Mouse (Mus musculus): ENCODE data around the gene Ascc2. TPM values are rescaled to one million over a fixed set of nuclear protein-coding genes. Genes with fewer than 3 reads are reported as not detected.

Gene Ascc2
- polyA plus RNA-seq, 2 experiments = 32.6 to 33.3 TPM

DNA sequence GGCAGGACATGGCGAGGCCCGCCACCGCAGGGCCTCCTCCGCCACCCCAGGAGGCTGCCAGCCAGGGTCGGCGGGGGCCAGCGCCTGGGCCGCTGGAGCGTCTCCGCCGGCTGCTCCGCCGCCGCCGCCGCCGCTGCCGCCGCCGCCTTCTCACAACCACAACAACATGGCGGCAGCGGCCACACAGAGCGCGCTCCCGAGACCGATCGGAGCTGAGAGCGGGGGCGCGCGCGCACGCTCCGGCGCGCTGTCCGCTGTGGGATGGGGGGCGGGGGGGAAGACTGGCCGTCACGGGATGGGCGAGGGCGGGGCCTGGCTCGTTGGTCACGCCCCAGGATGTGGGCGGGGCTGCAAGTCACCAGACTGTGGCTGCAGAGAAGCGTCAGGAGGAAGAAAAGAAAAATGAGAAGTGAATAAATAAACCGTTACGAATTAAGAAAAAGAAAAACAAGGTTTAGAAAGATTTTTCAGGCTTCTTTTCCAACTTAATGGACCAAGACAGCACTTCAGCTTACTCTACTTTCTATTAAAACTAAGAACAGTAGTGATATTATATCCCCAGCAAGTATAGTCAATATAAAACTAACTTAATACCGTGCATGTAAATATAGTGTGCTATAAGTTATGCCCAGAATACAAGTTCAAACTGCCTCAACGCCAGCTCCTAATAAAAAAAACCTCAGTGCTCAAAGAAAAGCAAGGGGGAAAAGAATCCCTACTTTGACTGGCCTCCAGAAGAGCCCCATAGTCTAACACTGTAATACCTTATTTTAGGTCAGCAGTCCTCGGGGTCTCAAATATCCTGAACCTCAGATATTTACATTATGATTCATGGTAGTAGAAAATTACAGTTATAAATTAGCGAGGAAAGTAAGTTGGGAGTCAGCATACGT, 42.7 kb upstream of the Ascc2 start, which contains the start of gene Mtmr3:
TSS of gene Mtmr3 (minus strand) at position 256 of the 893 bp plus-strand sequence.
- Histone ChIP-seq H3K9me3 (ENCODE audit: control insufficient read depth, low read length) (no peaks in the 10 kb centered on the region), H3K4me3 (replicated peaks; ENCODE audit: low read length) (peak within 1 kb of the TSS; percentile 97), H3K27me3 (ENCODE audit: control insufficient read depth, insufficient read depth, low read length) (no peaks in the 10 kb centered on the region), H3K4me1 (ENCODE audit: control insufficient read depth, insufficient read depth, low read length) (peaks cover 10% of the 10 kb centered on the region), H3K27ac (replicated peaks; ENCODE audit: low read depth, low read length) (peak within 1 kb of the TSS; percentile 95), H3K36me3 (ENCODE audit: control insufficient read depth, insufficient read depth, low read length) (no peaks in the 10 kb centered on the region), H3K4me2 (replicated peaks; ENCODE audit: low read depth, low read length, severe bottlenecking) (peak within 1 kb of the TSS; percentile 53), H3K9ac (ENCODE audit: low read depth, low read length, severe bottlenecking) (peak within 1 kb of the TSS; percentile 97)
- ATAC-seq (ENCODE audit: low FRiP score, low read depth) = peak; percentile 98
- WGBS = 4% methylated on average over 50 of the region's 53 CpGs
- no peak for TF ChIP-seq POLR2A (IDR thresholded peaks at IDR 0.05; ENCODE audit: borderline replicate concordance, extremely low read depth, insufficient read depth, insufficient read length)
- DNase-seq (ENCODE audit: low spot score) = peak; percentile 96

- no peak for ATAC-seq (ENCODE audit: low FRiP score, low read depth)
- no peak for DNase-seq (ENCODE audit: low spot score)
- no peaks in the 10 kb centered on the region for H3K9me3 ChIP-seq (ENCODE audit: control insufficient read depth, low read length)
- 82% methylated on average over 2 of the region's 2 CpGs for WGBS
- no peaks in the 10 kb centered on the region for H3K27me3 ChIP-seq (ENCODE audit: control insufficient read depth, insufficient read depth, low read length)
- TF ChIP-seq POLR2A (IDR thresholded peaks at IDR 0.05; ENCODE audit: borderline replicate concordance, extremely low read depth, insufficient read depth, insufficient read length) = no peak
- H3K9ac ChIP-seq (ENCODE audit: low read depth, low read length, severe bottlenecking) = no peak overlapping the region
- no peak overlapping the region for H3K4me2 ChIP-seq (replicated peaks; ENCODE audit: low read depth, low read length, severe bottlenecking)
- peaks cover 10% of the 10 kb centered on the region; the same call in 1 of the 2 replicates for H3K4me1 ChIP-seq (ENCODE audit: control insufficient read depth, insufficient read depth, low read length)
- H3K4me3 ChIP-seq (replicated peaks; ENCODE audit: low read length) = no peak overlapping the region
- no peak overlapping the region for H3K27ac ChIP-seq (replicated peaks; ENCODE audit: low read depth, low read length)
- H3K36me3 ChIP-seq (ENCODE audit: control insufficient read depth, insufficient read depth, low read length) = no peaks in the 10 kb centered on the region
These were observed 39.1 kb upstream of the Ascc2 start for GRCm38 (mm10) chr11:4598411-4598810.

DNA sequence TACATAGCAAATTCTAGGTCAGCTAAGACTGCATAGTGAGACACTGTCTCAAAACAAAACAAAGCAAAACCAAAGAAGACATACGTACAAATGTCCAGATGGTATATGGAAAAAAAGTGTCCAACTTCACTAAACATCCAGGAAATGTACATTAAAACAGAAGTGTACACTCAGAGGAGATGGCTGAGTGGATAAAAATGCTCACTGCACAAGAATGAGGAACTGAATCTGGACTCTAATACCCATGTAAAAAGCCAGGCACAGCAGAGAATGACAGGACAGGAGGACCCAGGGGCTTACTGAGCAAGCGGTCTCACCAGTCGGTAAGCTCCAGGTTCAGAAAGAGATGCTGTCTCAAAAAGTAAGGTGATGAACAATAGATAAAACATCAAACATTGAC, 37.6 kb upstream of the Ascc2 start:
- 96% methylated on average over 3 of the region's 3 CpGs for WGBS
- no peak for DNase-seq (ENCODE audit: low spot score)
- Histone ChIP-seq H3K9me3 (ENCODE audit: control insufficient read depth, low read length) (no peaks in the 10 kb centered on the region), H3K9ac (ENCODE audit: low read depth, low read length, severe bottlenecking) (no peak overlapping the region), H3K36me3 (ENCODE audit: control insufficient read depth, insufficient read depth, low read length) (no peaks in the 10 kb centered on the region), H3K4me3 (replicated peaks; ENCODE audit: low read length) (no peak overlapping the region), H3K27ac (replicated peaks; ENCODE audit: low read depth, low read length) (no peak overlapping the region), H3K27me3 (ENCODE audit: control insufficient read depth, insufficient read depth, low read length) (no peaks in the 10 kb centered on the region), H3K4me1 (ENCODE audit: control insufficient read depth, insufficient read depth, low read length) (peaks cover 8% of the 10 kb centered on the region; the same call in 1 of the 2 replicates), H3K4me2 (replicated peaks; ENCODE audit: low read depth, low read length, severe bottlenecking) (no peak overlapping the region)
- no peak for TF ChIP-seq POLR2A (IDR thresholded peaks at IDR 0.05; ENCODE audit: borderline replicate concordance, extremely low read depth, insufficient read depth, insufficient read length)
- no peak for ATAC-seq (ENCODE audit: low FRiP score, low read depth)

DNA sequence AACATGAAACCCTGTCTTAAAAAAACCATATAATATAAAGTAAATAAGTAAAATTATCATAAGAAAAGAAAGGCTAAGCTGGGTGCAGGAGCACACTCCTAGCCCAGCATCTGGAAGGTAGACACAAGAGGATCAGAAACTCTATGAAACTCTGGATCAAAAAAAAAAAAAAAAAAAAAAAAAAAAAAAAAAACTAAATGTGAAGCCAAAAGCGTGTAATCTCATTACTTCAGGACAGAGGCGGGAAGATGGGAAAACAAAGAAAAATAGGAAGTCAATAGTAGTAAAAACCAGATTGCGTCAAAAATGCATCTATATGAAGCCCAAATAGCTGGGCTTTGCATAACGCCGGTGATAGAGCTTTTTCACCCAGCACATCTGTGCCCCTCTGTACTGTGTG, 35.7 kb upstream of the Ascc2 start:
- H3K27ac ChIP-seq (replicated peaks; ENCODE audit: low read depth, low read length) = no peak overlapping the region
- DNase-seq (ENCODE audit: low spot score) (no peak), ATAC-seq (ENCODE audit: low FRiP score, low read depth) (no peak)
- TF ChIP-seq POLR2A (IDR thresholded peaks at IDR 0.05; ENCODE audit: borderline replicate concordance, extremely low read depth, insufficient read depth, insufficient read length) = no peak
- 82% methylated on average over 5 of the region's 5 CpGs for WGBS
- no peaks in the 10 kb centered on the region for H3K36me3 ChIP-seq (ENCODE audit: control insufficient read depth, insufficient read depth, low read length)
- H3K27me3 ChIP-seq (ENCODE audit: control insufficient read depth, insufficient read depth, low read length) = no peaks in the 10 kb centered on the region
- no peak overlapping the region for H3K4me3 ChIP-seq (replicated peaks; ENCODE audit: low read length)
- no peak overlapping the region for H3K9ac ChIP-seq (ENCODE audit: low read depth, low read length, severe bottlenecking)
- peaks cover 8% of the 10 kb centered on the region; the same call in 1 of the 2 replicates for H3K4me1 ChIP-seq (ENCODE audit: control insufficient read depth, insufficient read depth, low read length)
- no peaks in the 10 kb centered on the region for H3K9me3 ChIP-seq (ENCODE audit: control insufficient read depth, low read length)
- no peak overlapping the region for H3K4me2 ChIP-seq (replicated peaks; ENCODE audit: low read depth, low read length, severe bottlenecking)

DNA sequence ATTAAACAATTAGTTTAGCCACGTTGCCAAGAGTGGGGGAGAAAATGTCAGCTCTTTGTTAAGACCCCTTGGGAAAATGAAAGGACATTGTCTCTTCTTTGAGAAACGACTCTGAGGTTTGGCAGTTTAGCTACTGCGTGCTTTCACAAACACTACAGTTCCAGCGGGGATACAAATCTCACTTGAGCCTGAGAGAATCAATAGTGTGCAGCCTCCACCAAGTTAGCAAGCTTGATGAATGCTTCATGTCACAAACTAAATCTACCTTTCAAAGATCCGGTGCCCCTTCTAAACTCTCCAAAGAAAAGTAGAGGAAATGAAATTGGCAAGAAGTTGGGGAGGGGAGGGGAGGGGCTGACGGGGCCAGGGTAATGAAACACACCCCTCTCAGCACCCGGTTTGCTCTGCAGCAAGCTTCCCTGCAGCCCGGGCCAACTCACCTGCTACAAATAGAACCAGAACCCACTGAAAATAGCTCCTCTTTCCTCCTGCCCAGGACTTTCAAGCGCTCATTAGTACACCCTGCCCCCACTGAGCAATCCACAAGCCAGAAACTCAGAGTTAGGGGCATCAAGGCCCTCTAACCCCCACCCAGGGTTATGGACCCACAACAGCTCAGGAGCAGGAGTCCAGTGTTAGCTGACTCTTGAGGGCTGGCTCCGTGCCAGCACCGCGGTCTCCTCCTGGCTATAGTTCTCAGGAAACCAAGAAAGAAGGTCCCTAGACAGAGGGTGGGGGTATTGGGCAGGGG, 34.7 kb upstream of the Ascc2 start:
- peak overlapping the region; percentile 21; the same call in 1 of the 2 replicates for H3K4me2 ChIP-seq (replicated peaks; ENCODE audit: low read depth, low read length, severe bottlenecking)

More for the DNA sequence above, 34.7 kb upstream of the Ascc2 start:
- peaks cover 8% of the 10 kb centered on the region; the same call in 1 of the 2 replicates for H3K4me1 ChIP-seq (ENCODE audit: control insufficient read depth, insufficient read depth, low read length)
- H3K9ac ChIP-seq (ENCODE audit: low read depth, low read length, severe bottlenecking) = no peak overlapping the region
- WGBS = 30% methylated on average over 12 of the region's 12 CpGs
- no peak overlapping the region; the same call in 1 of the 2 replicates for H3K27ac ChIP-seq (replicated peaks; ENCODE audit: low read depth, low read length)
- TF ChIP-seq POLR2A (IDR thresholded peaks at IDR 0.05; ENCODE audit: borderline replicate concordance, extremely low read depth, insufficient read depth, insufficient read length) = no peak
- H3K4me3 ChIP-seq (replicated peaks; ENCODE audit: low read length) = no peak overlapping the region
- H3K36me3 ChIP-seq (ENCODE audit: control insufficient read depth, insufficient read depth, low read length) = no peaks in the 10 kb centered on the region
- no peak for DNase-seq (ENCODE audit: low spot score)
- H3K27me3 ChIP-seq (ENCODE audit: control insufficient read depth, insufficient read depth, low read length) = no peaks in the 10 kb centered on the region
- ATAC-seq (ENCODE audit: low FRiP score, low read depth) = no peak
- H3K9me3 ChIP-seq (ENCODE audit: control insufficient read depth, low read length) = no peaks in the 10 kb centered on the region
